Mouse (Mus musculus) neural tube, embryonic 13.5 days (tissue): ENCODE data around the gene Clmp. TPM values are rescaled to one million over a fixed set of nuclear protein-coding genes. Genes with fewer than 3 reads are reported as not detected.

Experiments
- ATAC-seq: fragments of 200-750 bp; cut with Nextera tagmentation; 2 replicates; pipeline ENCODE4 v1.8.0; 2017; ENCODE audit warnings: low read depth, mild to moderate bottlenecking, moderate TSS enrichment, moderate library complexity
- H3K27ac ChIP-seq: fragments of 300-500 bp; sonication (generic); replicated peaks from 2 replicates; pipeline ENCODE4 v1.5.1; 2015; ENCODE audit warnings: moderate library complexity, mild to moderate bottlenecking, inconsistent platforms
- H3K27me3 ChIP-seq: fragments of 300-500 bp; sonication (generic); 2 replicates; pipeline ENCODE4 v1.6.1; 2015; ENCODE audit warnings: mild to moderate bottlenecking, inconsistent platforms
- H3K36me3 ChIP-seq: fragments of 300-500 bp; sonication (generic); 2 replicates; pipeline ENCODE4 v1.6.1; 2015; ENCODE audit warnings: mild to moderate bottlenecking, inconsistent platforms
- H3K4me1 ChIP-seq: fragments of 300-500 bp; sonication (generic); replicated peaks from 2 replicates; pipeline ENCODE4 v1.6.1; 2015; ENCODE audit warnings: inconsistent platforms
- H3K4me2 ChIP-seq: fragments of 300-500 bp; sonication (generic); 2 replicates; pipeline ENCODE4 v1.6.1; 2015; ENCODE audit warnings: inconsistent platforms, mild to moderate bottlenecking, moderate library complexity
- H3K4me3 ChIP-seq: fragments of 300-500 bp; sonication (generic); 2 replicates; pipeline ENCODE4 v1.5.1; 2015; ENCODE audit warnings: mild to moderate bottlenecking, inconsistent platforms
- H3K9ac ChIP-seq: fragments of 300-500 bp; sonication (generic); 2 replicates; pipeline ENCODE4 v1.6.1; 2015; ENCODE audit warnings: moderate library complexity, mild to moderate bottlenecking, inconsistent platforms
- H3K9me3 ChIP-seq: fragments of 300-500 bp; sonication (generic); 2 replicates; pipeline ENCODE4 v1.6.1; 2016; ENCODE audit warnings: inconsistent platforms
- WGBS: fragments of 180-500 bp; shearing (Covaris S2); methylation state at CpG from one replicate; pipeline ENCODE4 v1.1.7; 2015; 5-methylcytosine and 5-hydroxymethylcytosine counted together
- polyA plus RNA-seq: library from polyadenylated mRNA; unstranded; fragments of >200 nt; fragmentation: Nextera tagmentation; extraction: Ambion mirVana; gene quantifications from 2 replicates; pipeline ENCODE4 v1.2.1, GENCODE M21; 2015

Clmp gene
- polyA plus RNA-seq, 1 experiment from 2014 or later = 51.5 TPM

- 0 out of 2 replicates have a peak overlapping the region, but pooled peaks have one; percentile 46 for H3K27ac ChIP-seq
- no peaks in the 10 kb centered on the region for H3K27me3 ChIP-seq
- no peak for ATAC-seq
- no peak overlapping the region for H3K9ac ChIP-seq
- peaks cover 10% of the 10 kb centered on the region; the same call in 1 of the 2 replicates for H3K36me3 ChIP-seq
- 80% methylated on average over 5 of the region's 5 CpGs for WGBS
- H3K9me3 ChIP-seq = no peaks in the 10 kb centered on the region
- no peak overlapping the region for H3K4me2 ChIP-seq
- H3K4me1 ChIP-seq = peaks cover 14% of the 10 kb centered on the region
- H3K4me3 ChIP-seq = no peak overlapping the region
These were observed 131.7 kb downstream of the Clmp start for GRCm38 (mm10) chr9:40817325-40818028.

GRCm38 (mm10) chr9:40825601-40826000, 139.8 kb downstream of the Clmp start:
- no peak for ATAC-seq
- H3K36me3 ChIP-seq = no peaks in the 10 kb centered on the region
- peaks cover 14% of the 10 kb centered on the region for H3K4me1 ChIP-seq
- no peaks in the 10 kb centered on the region for H3K9me3 ChIP-seq
- H3K27ac ChIP-seq = no peak overlapping the region
- no peak overlapping the region for H3K4me2 ChIP-seq
- H3K27me3 ChIP-seq = no peaks in the 10 kb centered on the region
- no peak overlapping the region for H3K4me3 ChIP-seq
- 55% methylated on average over 6 of the region's 6 CpGs for WGBS
- H3K9ac ChIP-seq = no peak overlapping the region

GRCm38 (mm10) chr9:40827366-40827765, 141.6 kb downstream of the Clmp start:
- WGBS = 85% methylated on average over 4 of the region's 4 CpGs
- no peak for ATAC-seq

GRCm38 (mm10) chr9:40834569-40834968, 148.8 kb downstream of the Clmp start:
- ATAC-seq = 0 out of 2 replicates have a peak, but pooled peaks have one; percentile 40
- 8% methylated on average over 12 of the region's 12 CpGs for WGBS
- H3K27ac ChIP-seq = no peak overlapping the region
- H3K4me3 ChIP-seq = no peak overlapping the region
- no peaks in the 10 kb centered on the region for H3K36me3 ChIP-seq
- H3K27me3 ChIP-seq = no peaks in the 10 kb centered on the region; the same call in 1 of the 2 replicates
- H3K9ac ChIP-seq = no peak overlapping the region
- H3K4me2 ChIP-seq = peak overlapping the region; percentile 21; the same call in 1 of the 2 replicates
- H3K4me1 ChIP-seq = 0 out of 2 replicates have a peak, but pooled peaks cover 3% of the 10 kb centered on the region
- H3K9me3 ChIP-seq = no peaks in the 10 kb centered on the region

More at GRCm38 (mm10) chr9:40827366-40827765, 141.6 kb downstream of the Clmp start:
- Histone ChIP-seq H3K4me3 (no peak overlapping the region), H3K27ac (no peak overlapping the region), H3K9me3 (no peaks in the 10 kb centered on the region), H3K9ac (no peak overlapping the region), H3K27me3 (no peaks in the 10 kb centered on the region), H3K4me2 (no peak overlapping the region), H3K4me1 (peaks cover under 1% of the 10 kb centered on the region), H3K36me3 (no peaks in the 10 kb centered on the region)

Other genes starting within 250 kb of the Clmp start
- gene Gramd1b, start 154.6 kb upstream of the Clmp start, polyA plus RNA-seq = 9.5 and 12.0 TPM in 2 replicates
- gene Gm21915, start 15.3 kb upstream of the Clmp start, polyA plus RNA-seq = not detected in 2 replicates
- gene Hspa8, start 115.0 kb downstream of the Clmp start, polyA plus RNA-seq = 2,997 and 3,038 TPM in 2 replicates
- gene Bsx, start 188.2 kb downstream of the Clmp start, polyA plus RNA-seq = not detected in 2 replicates